Mouse (Mus musculus) cerebellum, adult 9-10 months (tissue): ENCODE data around the gene Slc35a2.
"Not testable (repeated sequence)": the region's sequence is repeated elsewhere in the genome, so short reads cannot be mapped to it uniquely, and the experiment has no call there.

ENCODE experiments used
- DNase-seq: peaks from one replicate; pipeline ENCODE4 v3.0.0; 2022

The Slc35a2 gene

DNA sequence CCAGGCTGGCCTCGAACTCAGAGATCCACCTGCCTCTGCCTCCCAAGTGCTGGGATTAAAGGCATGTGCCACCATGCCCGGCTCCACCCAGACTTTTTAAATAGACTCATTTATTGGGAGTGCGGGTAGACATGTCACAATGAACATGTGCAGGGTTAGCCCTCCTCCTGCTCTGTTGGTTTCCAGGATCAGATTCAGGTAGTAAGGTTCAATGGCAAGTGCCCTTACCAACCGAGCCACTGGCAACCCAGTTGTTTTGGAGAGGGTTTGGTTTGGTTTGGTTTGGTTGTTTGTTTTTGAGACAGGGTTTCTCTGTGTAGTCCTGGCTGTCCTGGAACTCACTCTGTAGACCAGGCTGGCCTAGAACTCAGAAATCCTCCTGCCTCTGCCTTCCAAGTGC lies 25.4 kb downstream of the Slc35a2 start, which contains the start of gene Gm10490:
Gene Gm10490 (plus strand): TSS at position 301 of the 400 bp plus-strand sequence.
- not testable (repeated sequence) for DNase-seq

DNA sequence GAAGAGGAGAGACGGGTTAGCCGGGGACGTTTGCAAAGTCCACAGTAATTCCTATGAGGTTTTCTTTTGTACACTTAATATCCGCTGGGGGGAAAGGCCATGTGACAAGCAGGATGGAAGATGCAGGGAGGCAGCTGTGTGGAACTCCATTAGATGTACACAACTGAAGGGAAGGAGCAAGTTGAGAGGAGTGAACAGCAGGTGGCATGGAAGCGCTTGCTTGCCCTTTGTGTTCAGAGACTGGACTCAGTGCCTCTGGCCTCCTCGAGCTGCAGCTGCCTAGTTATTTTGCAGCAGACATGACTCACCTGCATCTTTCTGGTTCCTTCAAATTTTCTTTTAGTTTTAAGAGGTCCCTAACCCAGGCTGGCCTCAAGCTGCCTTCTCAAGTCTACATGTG lies 26.6 kb downstream of the Slc35a2 start:
- no peak for DNase-seq

DNA sequence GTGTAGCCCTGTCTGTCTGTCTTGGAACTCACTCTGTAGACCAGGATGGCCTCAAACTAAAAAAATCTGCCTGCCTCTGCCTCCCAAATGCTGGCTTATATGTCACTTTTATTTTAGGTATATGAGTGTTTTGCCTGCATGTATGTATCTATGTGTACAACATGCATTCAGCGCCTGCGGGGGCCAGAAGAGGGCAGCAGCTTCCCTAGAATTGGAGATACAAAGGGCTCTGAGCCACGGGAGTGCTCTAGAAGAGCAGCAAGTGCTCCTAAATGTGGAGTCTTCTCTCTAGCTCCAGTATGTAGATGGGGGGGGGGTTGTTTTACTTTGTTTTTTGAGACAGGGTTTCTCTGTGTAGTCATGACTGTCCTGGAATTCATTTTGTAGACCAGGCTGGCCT lies 31.8 kb downstream of the Slc35a2 start:
- DNase-seq, result peak; percentile 58

DNA sequence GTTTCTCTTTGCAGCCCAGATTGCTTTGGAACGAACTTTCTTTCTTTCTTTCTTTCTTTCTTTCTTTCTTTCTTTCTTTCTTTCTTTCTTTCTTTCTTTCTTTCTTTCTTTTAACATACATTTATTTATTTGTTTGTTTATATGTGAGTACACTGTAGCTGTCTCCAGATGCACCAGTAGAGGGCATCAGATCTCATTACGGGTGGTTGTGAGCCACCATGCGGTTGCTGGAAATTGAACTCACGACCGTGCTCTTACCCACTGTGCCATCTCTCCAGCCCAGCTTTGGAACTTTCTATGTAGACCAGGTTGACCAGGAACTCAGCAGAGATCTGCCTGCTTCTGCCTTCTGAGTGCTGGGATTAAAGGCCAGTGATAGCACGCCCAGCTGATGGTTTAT lies 34.1 kb downstream of the Slc35a2 start:
- DNase-seq, result not testable (repeated sequence)

DNA sequence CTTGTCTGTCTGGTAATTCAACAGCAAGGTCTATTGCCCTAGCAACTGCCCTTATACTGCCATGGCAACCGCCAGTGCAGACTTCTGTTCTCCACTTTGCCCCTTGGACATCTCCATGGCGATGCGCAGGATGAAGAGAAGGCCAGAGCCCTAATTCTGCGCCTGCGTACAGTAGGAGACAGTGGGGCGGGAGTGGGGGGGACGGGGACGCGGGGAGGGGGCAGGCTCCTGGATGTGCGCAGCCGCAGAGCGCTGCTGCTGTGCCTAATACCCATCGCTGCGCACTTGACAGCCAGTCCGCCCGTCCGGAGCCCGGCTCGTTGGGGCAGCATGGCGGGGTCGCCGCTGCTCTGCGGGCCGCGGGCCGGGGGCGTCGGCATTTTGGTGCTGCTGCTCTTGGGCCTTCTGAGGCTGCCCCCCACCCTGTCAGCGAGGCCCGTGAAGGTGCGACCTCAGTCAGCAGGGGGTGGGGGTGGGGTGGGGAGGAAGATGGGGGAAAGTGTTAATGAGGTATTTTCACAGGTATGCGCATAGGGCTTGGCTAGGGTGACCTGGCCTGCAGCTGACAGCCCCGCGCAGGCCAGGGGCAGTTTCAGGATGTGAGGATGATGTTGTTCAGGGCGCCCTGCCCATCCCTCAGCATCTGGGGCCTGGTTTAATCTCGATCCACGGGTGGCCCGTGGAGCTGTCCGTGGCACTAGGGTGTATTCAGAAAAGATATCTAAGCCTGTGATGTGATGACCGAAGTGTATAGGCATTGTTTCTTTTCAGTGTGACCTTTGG lies 36.0 kb downstream of the Slc35a2 start, which contains the start of gene Pcsk1n:
Gene Pcsk1n (plus strand): TSS at position 222 of the 783 bp plus-strand sequence.
- peak; percentile 69 for DNase-seq

DNA sequence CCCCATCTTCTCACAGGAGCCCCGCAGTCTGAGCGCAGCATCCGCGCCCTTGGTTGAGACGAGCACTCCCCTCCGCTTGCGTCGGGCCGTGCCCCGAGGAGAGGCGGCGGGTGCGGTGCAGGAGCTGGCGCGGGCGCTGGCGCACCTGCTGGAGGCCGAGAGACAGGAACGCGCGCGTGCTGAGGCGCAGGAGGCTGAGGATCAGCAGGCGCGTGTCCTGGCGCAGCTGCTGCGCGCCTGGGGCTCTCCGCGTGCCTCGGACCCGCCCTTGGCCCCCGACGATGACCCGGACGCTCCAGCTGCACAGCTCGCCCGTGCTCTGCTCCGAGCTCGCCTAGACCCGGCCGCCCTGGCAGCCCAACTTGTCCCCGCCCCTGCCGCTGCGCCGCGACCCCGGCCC lies 38.2 kb downstream of the Slc35a2 start:
- DNase-seq, result no peak

DNA sequence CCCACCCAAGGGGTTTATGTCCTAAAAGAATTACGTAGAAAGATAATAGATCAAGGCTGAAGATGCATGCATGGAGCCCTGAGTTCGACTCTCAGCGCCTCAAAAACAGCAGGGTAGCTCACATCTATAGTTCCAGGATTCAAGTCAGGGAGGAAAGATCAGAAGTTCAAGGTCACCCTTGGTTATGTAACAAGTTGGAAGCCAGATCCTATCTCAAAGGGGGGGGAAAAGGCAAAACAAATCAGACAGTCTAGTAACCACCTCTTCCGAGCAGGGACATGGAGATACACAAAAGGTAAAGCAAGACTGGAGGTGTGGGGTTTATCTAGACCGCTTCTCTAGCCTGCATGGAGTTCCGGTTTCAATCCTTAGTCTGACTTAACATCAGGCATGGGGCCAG lies 42.4 kb downstream of the Slc35a2 start:
- DNase-seq, result no peak

DNA sequence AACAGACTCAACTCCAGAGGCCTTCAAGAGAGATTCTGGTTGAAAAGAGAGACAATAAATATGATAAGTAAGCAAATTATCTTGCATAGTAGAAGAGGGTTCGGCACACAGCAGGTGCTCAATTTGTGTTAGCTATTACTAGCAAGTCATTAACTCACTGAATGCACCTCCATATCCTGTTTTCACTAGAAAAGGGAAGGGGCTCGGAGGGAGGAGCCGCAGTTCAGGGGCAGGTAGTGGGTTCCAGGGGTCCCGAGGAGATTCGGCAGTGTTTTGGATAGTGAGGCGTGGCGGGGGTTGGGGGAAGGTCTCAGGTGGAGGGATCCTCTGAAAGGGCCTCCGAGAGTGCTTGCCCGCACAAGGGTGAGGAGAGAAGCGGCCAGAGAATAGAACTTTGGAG lies 43.3 kb downstream of the Slc35a2 start:
- no peak for DNase-seq

DNA sequence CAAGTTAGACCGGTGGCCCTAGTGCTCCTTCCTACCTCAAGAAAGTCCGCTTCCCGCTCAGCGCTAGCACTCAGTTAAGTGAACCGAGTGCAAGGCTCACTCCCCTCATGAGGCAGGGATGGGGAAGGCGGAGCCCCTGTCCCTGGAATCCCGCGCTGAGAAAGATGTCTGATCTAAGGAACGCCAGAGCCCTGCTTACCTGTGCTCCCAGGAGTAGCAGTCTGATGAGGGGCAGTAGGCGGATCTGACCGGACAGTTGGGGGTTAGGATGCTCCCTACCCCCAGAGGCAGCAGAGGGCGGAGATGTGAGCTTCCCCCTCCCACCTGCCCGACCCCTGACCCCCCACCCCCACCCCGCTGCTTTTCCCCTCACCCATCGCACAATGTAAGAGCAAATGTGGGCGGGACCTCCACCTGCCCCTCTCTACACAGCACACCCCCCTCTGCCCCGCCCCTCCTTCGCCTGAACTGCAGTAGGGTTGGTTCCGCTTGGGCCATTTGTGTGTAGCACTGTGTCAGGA lies 44.5 kb downstream of the Slc35a2 start, which contains the start of gene Eras:
Gene Eras (minus strand): TSS at position 338 of the 521 bp plus-strand sequence.
- no peak for DNase-seq

DNA sequence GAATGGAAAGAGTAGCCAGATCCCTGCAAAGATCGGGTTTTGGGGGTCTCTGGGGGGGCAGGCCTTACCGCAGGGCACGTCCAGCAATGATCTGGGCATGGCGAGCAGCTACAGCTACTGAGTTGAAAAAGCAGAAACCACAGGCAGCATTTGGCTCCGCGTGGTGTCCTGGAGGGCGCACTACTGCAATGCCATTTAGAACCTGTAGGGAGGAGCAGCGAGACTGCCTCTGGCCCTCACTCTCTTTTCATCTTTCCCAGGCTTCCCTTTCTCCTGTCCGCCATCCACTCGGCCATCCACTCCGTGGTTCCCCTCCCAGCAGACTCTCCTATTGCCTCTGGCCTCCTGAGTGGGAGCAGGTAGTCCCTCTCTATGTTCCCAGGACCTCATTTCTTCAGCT lies 53.0 kb downstream of the Slc35a2 start:
- DNase-seq, result no peak

DNA sequence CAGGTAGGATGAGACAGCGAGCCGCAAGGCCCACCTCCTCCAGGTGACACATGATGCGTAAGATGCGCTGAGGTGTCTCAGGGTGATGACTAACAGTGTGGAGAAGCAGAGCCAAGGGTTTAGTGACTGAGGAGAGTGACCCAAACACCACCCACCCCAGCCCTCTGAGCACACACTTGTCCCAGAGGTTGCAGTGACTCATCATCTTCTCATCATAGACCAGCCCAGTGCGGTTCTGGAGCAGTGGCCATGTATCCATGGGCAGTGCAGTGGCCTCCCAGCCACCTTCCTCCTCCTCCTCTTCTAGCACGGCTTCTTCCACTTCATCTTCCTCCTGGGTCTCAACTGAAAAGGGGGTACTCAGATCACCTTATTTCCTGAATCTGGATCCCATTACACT lies 53.8 kb downstream of the Slc35a2 start:
- DNase-seq, result no peak
